17 mouse cellular contexts compared by ENCODE assay signal in genomic region chr15:70034976-70035375, GRCm38 (mm10).
DNase-seq lines count a peak whose midpoint lies in the region; ATAC-seq and TF ChIP-seq lines count a peak whose summit lies in the region.
"Had no signal": no experiment of that assay in that cellular context is flagged by ENCODE, and none has a peak within 500 bp of the region (broad histone marks: within the 10 kb centered on the region; RNA-seq: fewer than 3 reads in every experiment).

No protein-coding gene starts in this region.

- no peak for DNase-seq in forebrain, embryonic 10.5 days (ENCODE audit: extremely low spot score, low spot score)
- no peak for DNase-seq in liver, postnatal 0 days
- no peak for DNase-seq in heart, adult 18-20 months
- DNase-seq: adrenal gland, postnatal 25 days; gastrocnemius, postnatal 14 days; heart, postnatal 14 days; kidney, postnatal 36 days; liver; lung, embryonic 14.5 days; thymus, adult 2 months had no signal

- H3K4me1 ChIP-seq in forebrain, embryonic 12.5 days = no peaks in the 10 kb centered on the region
- no peaks in the 10 kb centered on the region for H3K4me1 ChIP-seq in forebrain, embryonic 10.5 days
- no peaks in the 10 kb centered on the region for H3K4me1 ChIP-seq in neural tube, embryonic 12.5 days
- no peaks in the 10 kb centered on the region for H3K4me1 ChIP-seq in neural tube, embryonic 15.5 days
- H3K4me1 ChIP-seq in hindbrain, embryonic 16.5 days (ENCODE audit: control insufficient read depth, insufficient read depth, low read depth, low read length) = no peaks in the 10 kb centered on the region
- no peaks in the 10 kb centered on the region for H3K4me1 ChIP-seq in liver, postnatal 0 days (ENCODE audit: insufficient read depth)
- H3K4me1 ChIP-seq: heart, embryonic 10.5 days had no signal

- no peak for TF ChIP-seq EP300 in liver, postnatal 0 days (IDR thresholded peaks at IDR 0.05; ENCODE audit: low read depth)

- H3K27ac ChIP-seq in forebrain, embryonic 12.5 days = no peak overlapping the region
- H3K27ac ChIP-seq in forebrain, embryonic 10.5 days = no peak overlapping the region
- no peak overlapping the region for H3K27ac ChIP-seq in neural tube, embryonic 12.5 days
- H3K27ac ChIP-seq in neural tube, embryonic 15.5 days (replicated peaks) = no peak overlapping the region
- no peak overlapping the region for H3K27ac ChIP-seq in hindbrain, embryonic 16.5 days (ENCODE audit: low read depth, low read length)
- no peak overlapping the region for H3K27ac ChIP-seq in liver, postnatal 0 days (ENCODE audit: low read depth)
- H3K27ac ChIP-seq: heart, embryonic 10.5 days had no signal

- no peaks in the 10 kb centered on the region for H3K27me3 ChIP-seq in forebrain, embryonic 12.5 days
- H3K27me3 ChIP-seq in forebrain, embryonic 10.5 days (ENCODE audit: poor library complexity, severe bottlenecking) = no peaks in the 10 kb centered on the region
- no peaks in the 10 kb centered on the region for H3K27me3 ChIP-seq in neural tube, embryonic 12.5 days (replicated peaks)
- H3K27me3 ChIP-seq in neural tube, embryonic 15.5 days (replicated peaks) = no peaks in the 10 kb centered on the region
- no peaks in the 10 kb centered on the region for H3K27me3 ChIP-seq in hindbrain, embryonic 16.5 days (replicated peaks; ENCODE audit: control insufficient read depth, insufficient read depth, low read length)
- H3K27me3 ChIP-seq in liver, postnatal 0 days (ENCODE audit: insufficient read depth, low read length) = no peaks in the 10 kb centered on the region

- WGBS in forebrain, embryonic 12.5 days = 72% methylated on average over 7 of the region's 7 CpGs
- WGBS in forebrain, embryonic 10.5 days = 86% methylated on average over 7 of the region's 7 CpGs
- 63% methylated on average over 7 of the region's 7 CpGs for WGBS in neural tube, embryonic 12.5 days
- WGBS in neural tube, embryonic 15.5 days = 58% methylated on average over 7 of the region's 7 CpGs
- 47% methylated on average over 7 of the region's 7 CpGs for WGBS in hindbrain, embryonic 16.5 days
- 79% methylated on average over 7 of the region's 7 CpGs for WGBS in liver, postnatal 0 days (ENCODE audit: insufficient replicate concordance)

- ATAC-seq in forebrain, embryonic 12.5 days (ENCODE audit: low FRiP score) = peak; percentile 79
- peak; percentile 58; the same call in 1 of the 2 replicates for ATAC-seq in neural tube, embryonic 12.5 days (ENCODE audit: low FRiP score, low read depth)
- ATAC-seq in neural tube, embryonic 15.5 days (ENCODE audit: low FRiP score) = no peak
- peak; percentile 63 for ATAC-seq in hindbrain, embryonic 16.5 days
- ATAC-seq in liver, postnatal 0 days = no peak
- ATAC-seq: intestine, embryonic 16.5 days had no signal

- no peaks in the 10 kb centered on the region for H3K9me3 ChIP-seq in forebrain, embryonic 12.5 days
- no peaks in the 10 kb centered on the region for H3K9me3 ChIP-seq in forebrain, embryonic 10.5 days
- no peaks in the 10 kb centered on the region for H3K9me3 ChIP-seq in neural tube, embryonic 12.5 days
- no peaks in the 10 kb centered on the region for H3K9me3 ChIP-seq in neural tube, embryonic 15.5 days (replicated peaks)
- H3K9me3 ChIP-seq in hindbrain, embryonic 16.5 days (ENCODE audit: control insufficient read depth, low read length) = no peaks in the 10 kb centered on the region
- no peaks in the 10 kb centered on the region for H3K9me3 ChIP-seq in liver, postnatal 0 days (ENCODE audit: low read length)
- H3K9me3 ChIP-seq: G1E; heart, embryonic 10.5 days had no signal

- no peak overlapping the region for H3K4me3 ChIP-seq in forebrain, embryonic 12.5 days (replicated peaks)
- H3K4me3 ChIP-seq in forebrain, embryonic 10.5 days = no peak overlapping the region
- no peak overlapping the region for H3K4me3 ChIP-seq in neural tube, embryonic 12.5 days
- H3K4me3 ChIP-seq in neural tube, embryonic 15.5 days (replicated peaks) = no peak overlapping the region
- no peak overlapping the region for H3K4me3 ChIP-seq in hindbrain, embryonic 16.5 days (ENCODE audit: low read length)
- no peak overlapping the region for H3K4me3 ChIP-seq in liver, postnatal 0 days (ENCODE audit: low read depth, low read length)
- H3K4me3 ChIP-seq: heart, embryonic 10.5 days had no signal

- H3K9ac ChIP-seq in forebrain, embryonic 12.5 days = no peak overlapping the region
- H3K9ac ChIP-seq in neural tube, embryonic 12.5 days = no peak overlapping the region
- H3K9ac ChIP-seq in neural tube, embryonic 15.5 days (replicated peaks) = no peak overlapping the region
- H3K9ac ChIP-seq in hindbrain, embryonic 16.5 days (ENCODE audit: low read depth, low read length) = no peak overlapping the region
- no peak overlapping the region for H3K9ac ChIP-seq in liver, postnatal 0 days (replicated peaks)
- H3K9ac ChIP-seq: lung, embryonic 14.5 days had no signal

- H3K36me3 ChIP-seq in forebrain, embryonic 12.5 days (replicated peaks) = no peaks in the 10 kb centered on the region
- no peaks in the 10 kb centered on the region for H3K36me3 ChIP-seq in forebrain, embryonic 10.5 days (replicated peaks)
- H3K36me3 ChIP-seq in neural tube, embryonic 12.5 days = no peaks in the 10 kb centered on the region
- no peaks in the 10 kb centered on the region for H3K36me3 ChIP-seq in neural tube, embryonic 15.5 days
- H3K36me3 ChIP-seq in hindbrain, embryonic 16.5 days (ENCODE audit: control insufficient read depth, insufficient read depth, low read length) = no peaks in the 10 kb centered on the region
- no peaks in the 10 kb centered on the region for H3K36me3 ChIP-seq in liver, postnatal 0 days (replicated peaks; ENCODE audit: insufficient read depth, low read length)
- H3K36me3 ChIP-seq: G1E; heart, embryonic 10.5 days had no signal

- no peak for TF ChIP-seq CTCF in liver, postnatal 0 days (IDR thresholded peaks at IDR 0.05; ENCODE audit: low read depth)

- H3K4me2 ChIP-seq in forebrain, embryonic 12.5 days = no peak overlapping the region
- H3K4me2 ChIP-seq in neural tube, embryonic 12.5 days (replicated peaks) = no peak overlapping the region
- no peak overlapping the region for H3K4me2 ChIP-seq in neural tube, embryonic 15.5 days
- no peak overlapping the region for H3K4me2 ChIP-seq in hindbrain, embryonic 16.5 days (ENCODE audit: low read length)
- no peak overlapping the region for H3K4me2 ChIP-seq in liver, postnatal 0 days (ENCODE audit: low read depth, low read length)
- H3K4me2 ChIP-seq: lung, embryonic 14.5 days had no signal

Comparison
In these comparisons a context has a peak if more than half of its experiments do, and no peak if none do; other contexts are left out.
1. ATAC-seq: peak in forebrain, embryonic 12.5 days (single experiment), neural tube, embryonic 12.5 days (single experiment) and hindbrain, embryonic 16.5 days (single experiment); none in neural tube, embryonic 15.5 days (single experiment) and liver, postnatal 0 days (single experiment).